Mouse (Mus musculus): Measurements from ENCODE around the gene Mfsd13b. TPM values are rescaled to one million over a fixed set of nuclear protein-coding genes. Genes with fewer than 3 reads are reported as not detected.
A peak's percentile ranks its signal among the peaks of the same experiment; 100 is the strongest.

Gene Mfsd13b
- polyA plus RNA-seq, 1 experiment from 2014 or later: not detected

DNA sequence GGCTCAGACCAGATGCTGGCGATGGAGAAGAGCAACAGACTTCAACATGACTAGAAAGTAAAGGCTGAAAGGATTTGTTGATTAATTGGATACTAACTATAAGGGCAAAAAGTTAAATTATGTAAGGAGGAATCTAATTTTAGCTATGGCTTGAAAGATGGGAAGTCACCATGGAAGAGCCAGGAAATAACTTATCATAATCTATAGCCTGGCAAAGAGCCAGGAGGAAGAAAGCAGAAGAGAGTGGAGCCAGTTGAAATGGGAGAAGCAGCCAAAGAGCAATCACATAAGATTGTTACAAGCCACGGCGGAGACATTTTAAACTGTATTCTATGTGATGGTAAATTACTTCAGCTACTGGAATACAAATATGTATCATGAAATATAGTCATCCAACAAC lies 8.3 kb upstream of the Mfsd13b start:
- H3K27ac ChIP-seq (ENCODE audit: low read depth, low read length): no peak overlapping the region
- H3K27me3 ChIP-seq (replicated peaks; ENCODE audit: control insufficient read depth, insufficient read depth, low read length): no peaks in the 10 kb centered on the region
- ATAC-seq: no peak
- no peak overlapping the region for H3K9ac ChIP-seq (ENCODE audit: low read depth, low read length)
- 84% methylated on average over 3 of the region's 3 CpGs for WGBS
- H3K4me3 ChIP-seq (ENCODE audit: low read length): no peak overlapping the region
- no peaks in the 10 kb centered on the region for H3K9me3 ChIP-seq (ENCODE audit: control insufficient read depth, low read length)
- peaks cover 12% of the 10 kb centered on the region for H3K4me1 ChIP-seq (ENCODE audit: control insufficient read depth, insufficient read depth, low read depth, low read length)
- H3K36me3 ChIP-seq (ENCODE audit: control insufficient read depth, insufficient read depth, low read length): peaks cover 2% of the 10 kb centered on the region; the same call in 1 of the 2 replicates
- no peak overlapping the region for H3K4me2 ChIP-seq (ENCODE audit: low read length)

DNA sequence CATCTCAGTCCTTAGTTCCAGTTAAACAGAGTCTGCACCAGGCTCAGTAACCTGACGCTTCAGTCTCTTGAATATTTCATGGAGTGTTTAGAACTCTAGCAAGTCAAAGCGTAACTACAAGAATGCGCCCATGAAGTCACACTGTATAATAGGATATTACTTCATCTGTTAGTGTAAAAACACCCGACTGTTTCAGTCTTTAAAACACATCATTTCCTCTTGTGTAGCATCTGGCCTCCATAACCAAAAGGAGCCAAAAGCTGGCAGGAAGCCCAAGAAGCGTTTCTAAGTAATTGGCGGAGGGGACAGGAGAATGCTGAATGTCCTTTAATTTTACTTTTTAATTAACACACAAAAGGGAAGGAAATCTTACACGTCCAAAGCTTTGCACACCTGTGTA lies 5.2 kb upstream of the Mfsd13b start:
- WGBS: 25% methylated on average over 7 of the region's 7 CpGs
- H3K27ac ChIP-seq (ENCODE audit: low read depth, low read length): no peak overlapping the region
- H3K9me3 ChIP-seq (ENCODE audit: control insufficient read depth, low read length): no peaks in the 10 kb centered on the region
- H3K9ac ChIP-seq (ENCODE audit: low read depth, low read length): no peak overlapping the region
- H3K4me2 ChIP-seq (ENCODE audit: low read length): peak overlapping the region; percentile 15; the same call in 1 of the 2 replicates
- no peak for ATAC-seq
- peaks cover 15% of the 10 kb centered on the region for H3K4me1 ChIP-seq (ENCODE audit: control insufficient read depth, insufficient read depth, low read depth, low read length)
- no peaks in the 10 kb centered on the region for H3K27me3 ChIP-seq (replicated peaks; ENCODE audit: control insufficient read depth, insufficient read depth, low read length)
- H3K4me3 ChIP-seq (ENCODE audit: low read length): no peak overlapping the region
- H3K36me3 ChIP-seq (ENCODE audit: control insufficient read depth, insufficient read depth, low read length): no peaks in the 10 kb centered on the region

- H3K27ac ChIP-seq (ENCODE audit: low read depth, low read length): no peak overlapping the region
- H3K27me3 ChIP-seq (replicated peaks; ENCODE audit: control insufficient read depth, insufficient read depth, low read length): no peaks in the 10 kb centered on the region
- H3K4me1 ChIP-seq (ENCODE audit: control insufficient read depth, insufficient read depth, low read depth, low read length): peaks cover 12% of the 10 kb centered on the region
- H3K4me2 ChIP-seq (ENCODE audit: low read length): peak overlapping the region; percentile 87; the same call in 1 of the 2 replicates
- no peaks in the 10 kb centered on the region for H3K36me3 ChIP-seq (ENCODE audit: control insufficient read depth, insufficient read depth, low read length)
- H3K4me3 ChIP-seq (ENCODE audit: low read length): no peak overlapping the region
- no peak for ATAC-seq
- 93% methylated on average over 4 of the region's 4 CpGs for WGBS
- no peak overlapping the region for H3K9ac ChIP-seq (ENCODE audit: low read depth, low read length)
- no peaks in the 10 kb centered on the region for H3K9me3 ChIP-seq (ENCODE audit: control insufficient read depth, low read length)
Measured at GRCm38 (mm10) chr7:120980041-120980440, 2.3 kb upstream of the Mfsd13b start.

GRCm38 (mm10) chr7:120980931-120981924 lies 1.1 kb upstream of the Mfsd13b start:
- H3K9ac ChIP-seq (ENCODE audit: low read depth, low read length): peak overlapping the region; percentile 84
- H3K9me3 ChIP-seq (ENCODE audit: control insufficient read depth, low read length): no peaks in the 10 kb centered on the region
- no peaks in the 10 kb centered on the region for H3K27me3 ChIP-seq (replicated peaks; ENCODE audit: control insufficient read depth, insufficient read depth, low read length)
- WGBS: 3% methylated on average over 39 of the region's 39 CpGs
- peaks cover 12% of the 10 kb centered on the region for H3K4me1 ChIP-seq (ENCODE audit: control insufficient read depth, insufficient read depth, low read depth, low read length)
- ATAC-seq: peak; percentile 49
- peak overlapping the region; percentile 92 for H3K4me3 ChIP-seq (ENCODE audit: low read length)
- H3K36me3 ChIP-seq (ENCODE audit: control insufficient read depth, insufficient read depth, low read length): no peaks in the 10 kb centered on the region
- peak overlapping the region; percentile 73; the same call in 1 of the 2 replicates for H3K27ac ChIP-seq (ENCODE audit: low read depth, low read length)
- peak overlapping the region; percentile 87 for H3K4me2 ChIP-seq (ENCODE audit: low read length)

DNA sequence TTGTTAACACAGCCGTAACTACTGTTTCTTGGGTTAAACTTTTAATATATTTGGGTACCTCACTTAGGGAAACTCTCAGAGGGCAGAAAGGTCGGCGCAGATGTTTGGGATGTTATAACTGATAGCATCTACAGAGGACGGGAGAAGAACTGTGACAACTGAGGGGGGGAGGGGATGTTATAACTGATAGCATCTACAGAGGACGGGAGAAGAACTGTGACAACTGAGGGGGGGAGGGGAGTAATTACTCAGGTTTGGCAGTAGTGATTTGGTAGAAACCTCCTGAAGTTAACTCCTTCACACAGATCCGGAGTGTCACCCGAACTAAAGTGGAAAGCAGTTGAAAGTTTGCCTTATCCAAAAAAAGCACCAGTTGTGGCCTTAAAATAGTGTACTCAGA lies 659 bp downstream of the Mfsd13b start:
- Histone ChIP-seq H3K9ac (ENCODE audit: low read depth, low read length) (peak overlapping the region; percentile 69), H3K4me1 (ENCODE audit: control insufficient read depth, insufficient read depth, low read depth, low read length) (peaks cover 5% of the 10 kb centered on the region), H3K27ac (ENCODE audit: low read depth, low read length) (peak overlapping the region; percentile 65; the same call in 1 of the 2 replicates), H3K9me3 (ENCODE audit: control insufficient read depth, low read length) (no peaks in the 10 kb centered on the region), H3K27me3 (replicated peaks; ENCODE audit: control insufficient read depth, insufficient read depth, low read length) (no peaks in the 10 kb centered on the region), H3K4me2 (ENCODE audit: low read length) (peak overlapping the region; percentile 69), H3K4me3 (ENCODE audit: low read length) (peak overlapping the region; percentile 92), H3K36me3 (ENCODE audit: control insufficient read depth, insufficient read depth, low read length) (no peaks in the 10 kb centered on the region)
- no peak for ATAC-seq
- WGBS: 15% methylated on average over 7 of the region's 7 CpGs

DNA sequence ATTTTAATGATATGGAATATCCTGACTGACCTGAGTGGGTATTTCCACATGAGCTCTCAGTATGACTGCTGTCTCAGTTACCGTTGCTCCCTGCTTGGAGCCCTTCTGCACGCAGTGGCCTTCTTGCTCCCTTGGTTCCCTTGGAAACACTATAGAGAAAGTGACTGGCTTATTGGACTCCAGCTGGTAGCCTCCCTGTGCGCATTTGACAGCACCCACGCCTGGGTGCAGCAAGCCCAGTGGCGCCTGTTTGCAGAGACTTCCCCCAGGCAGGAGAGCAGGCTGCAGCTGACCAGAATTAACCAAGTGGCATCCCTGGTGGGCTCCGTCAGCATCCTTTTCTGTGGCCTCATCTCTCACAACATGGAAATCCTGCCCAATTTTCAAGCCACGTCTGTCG lies 8.9 kb downstream of the Mfsd13b start:
- Histone ChIP-seq H3K27me3 (replicated peaks; ENCODE audit: control insufficient read depth, insufficient read depth, low read length) (no peaks in the 10 kb centered on the region), H3K9me3 (ENCODE audit: control insufficient read depth, low read length) (no peaks in the 10 kb centered on the region), H3K4me2 (ENCODE audit: low read length) (no peak overlapping the region), H3K27ac (ENCODE audit: low read depth, low read length) (no peak overlapping the region), H3K9ac (ENCODE audit: low read depth, low read length) (no peak overlapping the region), H3K4me3 (ENCODE audit: low read length) (no peak overlapping the region), H3K36me3 (ENCODE audit: control insufficient read depth, insufficient read depth, low read length) (no peaks in the 10 kb centered on the region), H3K4me1 (ENCODE audit: control insufficient read depth, insufficient read depth, low read depth, low read length) (no peaks in the 10 kb centered on the region)
- ATAC-seq: no peak
- WGBS: 53% methylated on average over 8 of the region's 8 CpGs

DNA sequence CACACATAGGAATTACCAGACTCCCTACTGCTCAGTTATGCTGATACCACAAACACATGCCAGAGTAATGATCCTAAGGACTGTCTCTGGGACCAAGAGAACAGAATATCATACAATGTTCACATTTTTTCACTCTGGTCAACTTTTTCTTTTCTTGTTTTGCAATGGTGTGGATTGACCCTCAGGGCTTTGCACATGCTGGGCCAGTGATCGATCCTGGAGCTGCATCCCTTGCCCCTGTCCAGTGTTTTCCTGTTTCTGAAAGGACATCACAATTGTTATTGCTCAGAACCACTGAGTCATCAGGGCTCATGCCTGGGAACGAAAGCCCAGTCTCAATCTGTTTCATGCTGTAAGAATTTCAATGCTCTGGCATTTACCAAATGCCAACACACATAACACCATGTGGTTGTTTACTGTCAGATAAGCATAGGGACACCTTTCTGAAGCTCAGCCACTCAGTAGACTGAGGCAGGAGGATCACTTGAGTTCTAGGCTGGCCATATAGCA lies 16.8 kb downstream of the Mfsd13b start:
- Histone ChIP-seq H3K4me1 (ENCODE audit: control insufficient read depth, insufficient read depth, low read depth, low read length) (no peaks in the 10 kb centered on the region), H3K4me3 (ENCODE audit: low read length) (no peak overlapping the region), H3K27ac (ENCODE audit: low read depth, low read length) (no peak overlapping the region), H3K9me3 (ENCODE audit: control insufficient read depth, low read length) (no peaks in the 10 kb centered on the region), H3K9ac (ENCODE audit: low read depth, low read length) (no peak overlapping the region), H3K4me2 (ENCODE audit: low read length) (no peak overlapping the region), H3K36me3 (ENCODE audit: control insufficient read depth, insufficient read depth, low read length) (no peaks in the 10 kb centered on the region), H3K27me3 (replicated peaks; ENCODE audit: control insufficient read depth, insufficient read depth, low read length) (no peaks in the 10 kb centered on the region)
- no peak for ATAC-seq
- WGBS: 86% methylated on average over 2 of the region's 2 CpGs

DNA sequence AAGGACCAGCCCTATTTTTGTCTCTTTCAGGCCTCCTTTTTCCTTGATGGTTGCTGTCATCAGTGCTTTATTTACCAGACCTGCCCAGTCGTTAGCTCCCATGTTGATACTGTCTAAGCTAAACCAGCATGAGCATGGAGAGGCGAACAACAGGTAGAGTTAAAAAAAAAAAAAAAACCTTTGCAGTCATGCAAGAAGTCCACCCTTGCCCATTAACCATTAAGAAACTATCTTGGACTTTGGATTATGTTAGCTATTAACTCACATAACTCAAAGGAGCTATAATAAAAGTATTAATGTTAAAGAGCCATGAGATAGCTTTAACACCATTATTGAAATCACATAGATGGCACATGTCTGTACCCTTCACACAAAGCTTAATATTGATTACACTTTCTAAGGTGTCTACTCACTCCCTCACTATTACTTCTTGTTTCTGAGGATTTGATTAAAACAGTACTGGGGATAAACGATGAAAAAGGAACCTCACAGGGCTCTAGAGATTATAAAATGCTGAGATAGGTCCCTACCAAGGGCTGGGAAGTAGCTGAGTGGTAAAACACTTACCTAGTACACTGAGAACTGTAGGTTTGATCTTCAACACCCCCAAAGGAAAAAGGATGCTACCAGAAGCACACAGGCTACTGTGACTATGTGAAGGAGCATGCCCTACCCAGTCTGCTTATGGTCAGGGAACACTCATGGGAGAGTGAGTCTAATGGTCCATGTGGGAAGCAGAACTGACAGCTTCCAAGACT lies 17.9 kb downstream of the Mfsd13b start:
- H3K4me2 ChIP-seq (ENCODE audit: low read length): no peak overlapping the region
- no peaks in the 10 kb centered on the region for H3K36me3 ChIP-seq (ENCODE audit: control insufficient read depth, insufficient read depth, low read length)
- no peak overlapping the region for H3K4me3 ChIP-seq (ENCODE audit: low read length)
- WGBS: 75% methylated on average over 3 of the region's 3 CpGs
- no peaks in the 10 kb centered on the region for H3K9me3 ChIP-seq (ENCODE audit: control insufficient read depth, low read length)
- H3K27me3 ChIP-seq (replicated peaks; ENCODE audit: control insufficient read depth, insufficient read depth, low read length): no peaks in the 10 kb centered on the region
- no peaks in the 10 kb centered on the region for H3K4me1 ChIP-seq (ENCODE audit: control insufficient read depth, insufficient read depth, low read depth, low read length)
- H3K27ac ChIP-seq (ENCODE audit: low read depth, low read length): no peak overlapping the region
- no peak for ATAC-seq
- no peak overlapping the region for H3K9ac ChIP-seq (ENCODE audit: low read depth, low read length)

GRCm38 (mm10) chr7:121001879-121002278 lies 19.6 kb downstream of the Mfsd13b start:
- Histone ChIP-seq H3K9me3 (ENCODE audit: control insufficient read depth, low read length) (no peaks in the 10 kb centered on the region), H3K9ac (ENCODE audit: low read depth, low read length) (no peak overlapping the region), H3K4me3 (ENCODE audit: low read length) (no peak overlapping the region), H3K27me3 (replicated peaks; ENCODE audit: control insufficient read depth, insufficient read depth, low read length) (no peaks in the 10 kb centered on the region), H3K36me3 (ENCODE audit: control insufficient read depth, insufficient read depth, low read length) (no peaks in the 10 kb centered on the region), H3K27ac (ENCODE audit: low read depth, low read length) (no peak overlapping the region), H3K4me1 (ENCODE audit: control insufficient read depth, insufficient read depth, low read depth, low read length) (no peaks in the 10 kb centered on the region), H3K4me2 (ENCODE audit: low read length) (no peak overlapping the region)
- 87% methylated on average over 3 of the region's 3 CpGs for WGBS
- no peak for ATAC-seq
